Mouse (Mus musculus): ENCODE data around the gene Tnrc6b.
"Not testable (repeated sequence)": the region's sequence is repeated elsewhere in the genome, so short reads cannot be mapped to it uniquely, and the experiment has no call there.

DNA sequence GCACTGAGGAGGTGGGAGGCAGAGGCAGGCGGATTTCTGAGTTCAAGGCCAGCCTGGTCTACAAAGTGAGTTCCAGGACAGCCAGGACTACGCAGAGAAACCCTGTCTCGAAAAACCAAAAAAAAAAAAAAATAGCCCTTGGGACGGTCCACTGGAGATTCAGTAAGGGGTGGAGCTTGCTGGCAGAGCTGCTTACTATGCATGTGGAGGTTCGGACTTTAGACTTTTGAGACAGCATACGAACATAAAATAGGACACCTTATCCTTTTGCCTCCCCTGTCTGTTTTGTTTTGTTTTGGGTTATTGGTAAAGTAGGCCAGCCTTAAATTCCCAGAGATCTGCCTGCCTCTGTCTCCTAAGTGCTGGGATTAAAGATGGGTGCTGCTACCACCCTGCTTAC lies 193.7 kb downstream of the Tnrc6b start:
- TF ChIP-seq CTCF, EP300 (IDR thresholded peaks at IDR 0.05; ENCODE audit: low read depth): not testable (repeated sequence)
